Mouse (Mus musculus) adrenal gland, adult 2 months (tissue): ENCODE results near the gene Krtap16-1. TPM values are rescaled to one million over a fixed set of nuclear protein-coding genes. Genes with fewer than 3 reads are reported as not detected.

Experiments used
- DNase-seq: peaks from one replicate; pipeline ENCODE4 v3.0.0; 2021
- long read RNA-seq: library from polyadenylated mRNA; stranded (forward); transcript quantifications from one replicate; pipeline ENCODE4 v2.0.0, GENCODE M21; 2021
- polyA plus RNA-seq: library from polyadenylated mRNA; depleted of rRNA; stranded (reverse); fragments of >200 nt; gene quantifications from 2 replicates; pipeline ENCODE4 v1.2.3, GENCODE M21; 2012; rRNA removed
- total RNA-seq, 2 experiments: library from RNA; stranded (reverse); gene quantifications; 2 replicates each; pipeline ENCODE4 v1.2.3; 2021

The Krtap16-1 gene
- not detected for total RNA-seq
- not detected in 2 replicates for polyA plus RNA-seq
- long read RNA-seq, result 0 reads

- no peak for DNase-seq
Measured at GRCm38 (mm10) chr11:99986180-99986647, at the start of gene Krtap16-1. Gene Krtap16-1, minus strand, starts transcription at chr11:99986597.

- DNase-seq, result no peak
Measured at GRCm38 (mm10) chr11:100029768-100030167, 43.4 kb upstream of the Krtap16-1 start, which contains the start of gene Krt33b. Gene Krt33b, minus strand, starts transcription at chr11:100029868.

DNA sequence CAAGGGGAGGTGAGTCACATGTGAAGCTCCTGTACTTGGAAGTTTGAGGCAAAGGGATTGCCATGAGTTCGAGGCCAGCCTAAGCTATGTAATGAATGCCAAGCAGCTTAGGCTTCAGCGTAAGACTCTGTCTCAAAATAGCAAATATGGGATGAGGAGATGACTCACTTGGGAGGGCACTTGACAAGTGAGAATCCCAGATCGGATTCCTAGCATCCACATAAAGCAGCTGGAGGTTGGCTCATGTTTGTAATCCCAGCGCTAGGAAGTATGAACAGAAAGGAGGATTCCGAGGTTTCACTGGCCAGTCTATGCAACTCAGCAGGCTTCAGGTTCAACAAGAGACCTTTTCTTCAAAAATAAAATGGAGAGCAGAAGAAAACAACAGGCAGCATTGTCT, 35.0 kb upstream of the Krtap16-1 start:
- no peak for DNase-seq

- no peak for DNase-seq
Measured at GRCm38 (mm10) chr11:100019466-100019865, 33.1 kb upstream of the Krtap16-1 start.

GRCm38 (mm10) chr11:100016112-100016511, 29.7 kb upstream of the Krtap16-1 start, which contains the start of gene Krt33a:
Gene Krt33a, minus strand, starts transcription at chr11:100016212.
- no peak for DNase-seq

GRCm38 (mm10) chr11:100013691-100014171, 27.3 kb upstream of the Krtap16-1 start:
- DNase-seq, result no peak

DNA sequence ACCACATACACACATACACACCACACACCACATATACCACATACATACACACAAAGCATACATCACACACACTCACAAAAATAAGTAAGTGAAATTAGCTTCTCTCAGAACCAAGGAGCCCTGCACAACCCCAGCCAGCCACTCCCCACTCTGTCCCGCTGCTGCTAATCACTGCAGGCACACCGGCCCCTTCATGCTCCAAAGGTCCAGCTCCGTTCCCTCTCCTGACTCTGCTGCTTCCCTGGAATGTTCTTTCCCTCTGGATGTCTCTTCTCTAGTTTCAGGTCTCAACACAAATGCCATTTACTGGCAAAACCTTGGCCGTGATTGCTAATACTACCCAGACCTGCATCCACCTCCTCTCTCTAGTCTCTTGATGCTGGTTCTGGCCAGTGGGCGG, 24.3 kb upstream of the Krtap16-1 start:
- DNase-seq, result no peak

GRCm38 (mm10) chr11:100008336-100008735, 21.9 kb upstream of the Krtap16-1 start:
- no peak for DNase-seq

DNA sequence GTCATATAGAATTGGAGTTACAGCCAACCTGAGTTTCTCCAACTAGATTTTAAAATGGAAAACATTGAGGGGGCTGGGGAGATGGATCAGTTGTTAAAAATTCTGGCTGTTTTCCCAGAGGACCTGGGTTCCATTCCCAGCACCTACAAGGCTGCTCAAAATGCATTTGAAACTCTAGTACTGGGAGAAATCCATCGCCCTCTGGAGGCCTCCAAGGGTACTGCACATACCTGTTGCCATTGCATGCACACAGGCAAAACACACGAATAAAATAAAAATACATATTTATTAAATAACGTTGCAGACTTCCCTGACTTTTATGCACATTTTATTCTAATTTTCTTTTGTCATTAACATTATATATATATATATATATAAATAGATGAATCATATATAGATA, 20.2 kb upstream of the Krtap16-1 start:
- DNase-seq, result no peak

GRCm38 (mm10) chr11:100005905-100006304, 19.5 kb upstream of the Krtap16-1 start:
- no peak for DNase-seq

GRCm38 (mm10) chr11:100004846-100005245, 18.4 kb upstream of the Krtap16-1 start:
- DNase-seq, result peak; percentile 31

DNA sequence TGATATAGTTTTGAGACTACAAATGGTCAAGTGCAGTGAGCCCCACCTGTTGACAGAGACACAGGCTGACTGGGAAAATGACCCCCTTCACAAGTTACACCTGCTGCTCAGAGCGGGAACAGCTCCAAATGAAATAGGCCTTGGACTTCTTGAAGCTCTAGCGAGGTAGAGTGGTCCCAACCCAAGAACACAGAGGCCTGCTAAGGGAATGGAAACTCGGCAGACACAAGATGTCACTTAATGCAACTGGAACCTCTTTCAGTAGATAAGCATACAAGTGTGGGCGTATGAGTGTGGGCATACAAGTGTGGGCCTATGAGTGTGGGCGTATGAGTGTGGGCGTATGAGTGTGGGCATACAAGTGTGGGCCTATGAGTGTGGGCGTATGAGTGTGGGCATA, 12.7 kb upstream of the Krtap16-1 start:
- no peak for DNase-seq

GRCm38 (mm10) chr11:99994384-99994661, 7.9 kb upstream of the Krtap16-1 start:
- no peak for DNase-seq

DNA sequence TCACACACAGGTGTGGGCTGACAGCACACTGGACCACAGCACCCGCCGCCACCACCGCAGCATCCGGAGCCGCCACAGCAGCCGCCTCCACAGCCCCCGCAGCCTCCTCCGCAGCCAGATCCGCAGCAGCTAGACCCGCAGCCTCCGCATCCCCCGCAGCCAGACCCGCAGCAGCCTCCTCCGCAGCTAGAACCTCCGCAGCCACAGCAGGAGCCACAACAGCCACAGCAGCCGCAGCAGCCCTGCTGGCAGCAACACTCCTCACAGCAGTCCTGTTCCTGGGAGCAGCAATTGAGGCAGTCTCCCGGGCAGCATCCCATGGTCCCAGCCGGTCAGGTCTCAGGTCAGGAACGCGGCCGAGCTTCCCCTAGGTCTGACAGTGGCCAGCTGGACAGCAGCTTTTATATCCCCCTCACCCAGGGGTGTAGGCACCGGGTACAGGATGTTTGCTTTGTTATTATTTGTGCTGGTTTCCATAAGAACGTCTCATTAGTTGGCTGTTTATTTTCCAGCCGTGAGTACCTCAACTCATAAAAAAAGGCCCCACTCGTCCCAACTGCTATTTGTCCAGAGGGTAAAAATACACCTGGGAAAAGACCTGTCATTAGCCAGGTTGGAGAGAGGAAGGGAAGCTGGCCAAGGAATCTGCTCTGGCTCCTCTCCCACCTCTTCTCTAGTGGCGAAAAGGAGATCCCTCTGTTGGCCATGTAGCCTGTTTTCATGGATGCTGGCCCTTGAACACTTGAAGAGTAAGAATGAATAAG, 7.4 kb upstream of the Krtap16-1 start, which contains the start of gene Krtap17-1:
Gene Krtap17-1 (minus strand): TSS at position 375 of the 764 bp plus-strand sequence.
- no peak for DNase-seq

DNA sequence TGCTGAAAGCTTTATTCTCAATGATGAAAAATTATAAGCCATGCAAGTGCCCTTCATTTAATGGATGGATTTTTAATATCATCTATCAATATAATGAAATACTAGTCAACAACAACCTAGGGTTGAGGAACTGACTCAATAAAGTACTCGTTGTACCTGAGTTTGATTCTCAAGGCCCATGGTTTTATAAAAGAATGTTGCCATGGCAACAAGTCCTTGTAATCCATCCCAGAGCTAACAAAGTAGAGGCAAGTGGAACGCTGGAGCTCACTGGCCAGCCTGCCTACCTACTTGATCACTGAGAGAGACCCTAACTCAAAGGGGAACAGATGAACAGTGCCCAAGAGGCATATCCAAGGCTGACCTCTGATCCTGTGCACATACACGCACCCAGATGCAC, 4.2 kb upstream of the Krtap16-1 start:
- DNase-seq, result no peak

DNA sequence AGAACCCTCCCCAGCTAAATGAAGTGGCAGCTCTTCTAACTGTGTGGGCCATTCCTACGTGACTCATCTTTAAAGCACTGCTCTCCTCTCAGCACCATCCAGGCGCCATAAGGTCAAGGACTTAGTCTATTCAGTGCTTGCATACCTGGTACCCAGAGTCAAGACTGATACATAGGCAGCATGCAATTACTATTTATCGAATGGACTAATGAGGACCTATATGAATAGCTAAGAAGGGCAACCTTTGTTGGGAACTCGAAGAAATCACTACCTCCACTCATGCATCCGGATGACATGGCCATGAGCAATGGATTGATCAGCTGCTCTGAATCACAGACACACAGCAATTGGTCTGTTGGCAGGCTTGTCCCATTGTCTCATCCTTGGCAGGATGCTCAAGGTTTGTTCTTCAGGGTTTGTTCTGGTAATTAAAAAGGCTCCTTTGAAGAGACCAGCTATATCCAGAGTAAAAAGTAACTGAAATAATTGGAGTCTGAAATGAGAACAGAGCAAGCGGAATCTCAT, 3.5 kb upstream of the Krtap16-1 start:
- DNase-seq, result peak; percentile 79

DNA sequence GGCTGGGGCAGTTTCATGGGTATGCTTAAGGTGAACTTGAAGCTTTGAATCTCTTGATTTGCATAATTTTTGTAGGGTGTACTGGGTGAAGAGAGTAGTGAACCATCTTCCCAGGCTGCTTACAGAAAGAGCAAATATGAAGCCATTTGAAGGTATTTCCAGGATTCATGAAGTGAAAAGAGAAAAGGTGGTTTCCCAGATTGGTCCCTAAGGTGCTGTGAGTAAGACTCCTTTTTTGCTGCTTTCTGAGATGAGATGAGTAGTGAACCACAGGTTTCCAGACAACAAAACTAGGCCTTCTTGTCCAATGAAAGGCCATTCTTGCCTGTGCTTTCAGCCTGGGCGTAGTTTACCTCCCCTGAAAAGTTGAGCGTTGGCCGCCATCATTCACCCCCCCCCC, 2.1 kb upstream of the Krtap16-1 start:
- DNase-seq, result no peak

DNA sequence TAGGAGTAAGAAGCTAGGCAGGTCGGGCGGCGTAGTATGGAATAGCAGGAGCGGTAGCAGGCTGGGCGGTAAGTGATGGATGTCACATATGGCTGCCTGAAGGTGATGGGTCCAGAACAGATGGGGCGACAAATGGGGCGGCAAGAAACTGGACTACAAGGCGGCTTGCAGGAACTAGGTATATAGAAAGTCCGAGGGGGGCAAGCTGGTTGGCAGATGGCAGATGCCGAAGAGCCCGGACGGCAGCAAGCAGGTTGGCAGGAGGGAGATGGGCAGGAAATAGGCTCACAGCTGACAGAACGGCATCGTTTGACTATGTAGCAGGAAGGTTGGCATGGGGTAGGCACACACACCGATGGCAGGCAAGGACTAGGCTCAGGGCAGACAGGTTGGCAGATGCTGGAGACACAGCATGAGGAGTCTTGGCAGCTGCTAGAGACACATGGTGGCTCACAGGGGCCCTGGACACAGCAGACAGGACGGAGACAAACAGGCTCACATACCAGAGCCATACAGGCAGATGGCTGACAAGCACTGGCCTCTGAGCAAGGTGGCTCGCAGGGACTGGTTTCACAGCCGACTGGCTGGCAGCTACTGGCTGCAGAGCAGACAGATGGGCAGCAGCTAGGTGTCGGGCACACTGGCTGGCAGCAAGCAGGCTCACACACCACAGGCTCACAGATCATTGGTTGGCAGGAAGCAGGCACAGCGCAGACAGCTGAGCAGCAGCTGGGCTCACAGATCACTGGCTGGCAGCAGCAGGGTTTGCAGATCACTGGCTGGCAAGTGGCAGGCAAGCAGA, 905 bp downstream of the Krtap16-1 start:
- DNase-seq, result peak; percentile 9

DNA sequence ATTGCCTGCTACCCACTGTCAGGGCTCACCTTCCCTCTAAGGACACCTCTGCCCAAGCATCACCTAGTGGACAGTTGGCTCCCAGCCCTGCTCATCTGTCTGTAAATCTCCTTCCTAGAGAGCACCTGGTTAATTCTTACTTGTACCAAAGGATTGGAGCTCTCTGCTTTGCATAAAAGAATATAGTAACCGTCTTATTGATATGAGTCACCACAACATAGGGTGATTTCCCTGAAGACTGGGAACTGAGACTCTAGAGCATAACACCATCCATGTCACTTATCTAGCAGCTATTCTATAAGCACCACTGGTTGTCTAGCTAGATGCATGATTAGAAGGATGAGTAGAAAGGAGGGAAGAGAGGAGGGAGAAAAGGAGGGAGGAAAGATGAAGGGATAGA, 3.0 kb downstream of the Krtap16-1 start:
- DNase-seq, result no peak

DNA sequence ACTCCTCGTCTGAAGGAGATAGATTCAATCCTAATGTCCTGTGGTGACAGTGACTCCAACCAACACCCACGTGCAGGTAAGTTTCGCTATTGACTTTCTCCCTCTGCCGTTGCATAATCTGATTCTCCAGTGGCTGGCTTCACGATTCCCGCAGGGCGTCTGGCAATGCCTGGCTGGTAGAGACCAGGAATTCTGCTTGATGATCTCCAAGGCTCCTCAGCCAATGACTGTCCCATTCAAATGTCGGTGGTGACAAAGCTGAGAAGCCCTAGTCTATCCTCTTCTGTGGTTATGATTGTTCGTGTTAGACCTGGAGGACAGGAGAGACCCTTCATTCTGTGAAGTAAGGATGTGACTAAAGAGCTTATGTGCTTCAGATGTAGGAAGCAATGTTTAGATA, 3.7 kb downstream of the Krtap16-1 start:
- no peak for DNase-seq

DNA sequence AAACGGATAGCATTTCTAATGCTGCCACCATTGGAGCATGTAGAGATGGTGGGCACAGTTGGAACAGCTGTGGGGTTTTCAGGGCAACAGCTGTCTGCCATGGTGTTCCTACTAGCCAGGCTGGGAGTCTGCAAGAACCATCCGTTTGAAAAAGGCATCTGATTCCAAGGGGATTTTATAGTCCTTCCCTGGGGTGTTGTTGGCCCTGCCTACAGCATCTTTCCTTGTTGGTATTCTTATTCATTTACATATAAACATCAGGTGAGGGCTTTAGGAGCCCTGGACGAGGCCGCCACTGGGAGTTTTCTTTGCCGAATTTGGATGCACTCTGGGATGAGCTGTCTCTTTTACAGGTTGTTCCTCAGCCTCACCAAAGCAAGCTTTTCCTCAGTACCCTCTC, 7.4 kb downstream of the Krtap16-1 start, which contains the start of gene Krtap29-1:
Gene Krtap29-1 (minus strand): TSS at position 101 of the 400 bp plus-strand sequence.
- DNase-seq, result no peak

- no peak for DNase-seq
Measured at GRCm38 (mm10) chr11:99965961-99966360, 20.4 kb downstream of the Krtap16-1 start.

GRCm38 (mm10) chr11:99964213-99964612, 22.2 kb downstream of the Krtap16-1 start:
- DNase-seq, result no peak
